Comparison of ENCODE assay signal across 10 mouse cellular contexts in the genomic region with DNA sequence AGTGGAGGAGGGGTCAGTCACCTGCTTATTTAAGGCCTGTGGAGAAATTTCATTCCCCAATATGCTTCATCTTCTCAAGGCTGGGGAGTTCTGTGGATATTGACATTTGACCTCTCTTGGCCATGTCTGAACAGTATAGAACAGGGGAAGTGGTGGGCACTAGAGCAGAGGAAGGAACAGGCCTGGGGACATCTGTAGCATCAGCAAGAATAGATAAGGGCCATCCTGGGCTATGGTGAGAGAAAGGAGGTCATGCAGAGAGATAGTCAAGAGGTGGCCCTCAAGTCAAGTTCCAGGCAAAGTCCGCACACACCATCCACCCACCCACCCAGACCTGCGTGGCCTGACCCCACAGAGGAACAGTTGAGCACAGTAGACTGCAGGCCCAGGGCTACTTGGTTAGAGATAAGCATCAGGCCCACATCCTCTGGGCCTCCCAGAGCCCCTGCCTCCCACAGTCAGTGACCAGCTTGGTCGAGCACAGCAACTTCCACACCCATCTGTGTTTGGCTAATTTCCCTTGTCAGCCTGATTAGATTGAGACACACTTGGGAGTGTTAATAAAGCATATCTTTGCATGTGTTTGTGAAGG. TPM values are rescaled to one million over a fixed set of nuclear protein-coding genes. Genes with fewer than 3 reads are reported as not detected.
DNase-seq lines count a peak whose midpoint lies in the region; ATAC-seq lines count a peak whose summit lies in the region.
"Had no signal": no experiment of that assay in that cellular context is flagged by ENCODE, and none has a peak within 500 bp of the region (broad histone marks: within the 10 kb centered on the region; RNA-seq: fewer than 3 reads in every experiment).

No protein-coding gene starts in this region.

- H3K27me3 ChIP-seq in kidney, embryonic 15.5 days, result no peaks in the 10 kb centered on the region
- H3K27me3 ChIP-seq: limb, embryonic 15.5 days had no signal

- peak; percentile 22; the same call in 1 of the 2 replicates for ATAC-seq in kidney, embryonic 15.5 days (replicated peaks; ENCODE audit: low FRiP score)
- peak; percentile 72 for ATAC-seq in megakaryocyte, adult 5-6 weeks (ENCODE audit: poor library complexity, severe bottlenecking)

- H3K9me3 ChIP-seq in kidney, embryonic 15.5 days (replicated peaks), result no peaks in the 10 kb centered on the region
- H3K9me3 ChIP-seq: limb, embryonic 15.5 days had no signal

- H3K9ac ChIP-seq in kidney, embryonic 15.5 days, result no peak overlapping the region
- H3K9ac ChIP-seq: limb, embryonic 15.5 days had no signal

- peaks cover 64% of the 10 kb centered on the region for H3K4me1 ChIP-seq in kidney, embryonic 15.5 days

- no peak overlapping the region for H3K4me3 ChIP-seq in kidney, embryonic 15.5 days (replicated peaks)
- H3K4me3 ChIP-seq: limb, embryonic 15.5 days had no signal

- H3K4me2 ChIP-seq in kidney, embryonic 15.5 days, result no peak overlapping the region

- peaks cover 39% of the 10 kb centered on the region for H3K36me3 ChIP-seq in kidney, embryonic 15.5 days

- no peak for DNase-seq in kidney, postnatal 25 days
- peak; percentile 48 to 53 for DNase-seq in cerebellum, postnatal 25 days
- peak; percentile 43 for DNase-seq in heart, adult 8-10 months (ENCODE audit: low spot score)
- DNase-seq in frontal cortex, postnatal 36 days (ENCODE audit: low spot score in 2 of 2), result no peak
- no peak for DNase-seq in adrenal gland, postnatal 14 days
- no peak for DNase-seq in layer of hippocampus, postnatal 10 days (ENCODE audit: low spot score in 2 of 2)

- 42% methylated on average over 3 of the region's 3 CpGs for WGBS in kidney, embryonic 15.5 days

- H3K27ac ChIP-seq in kidney, embryonic 15.5 days, result peak overlapping the region; percentile 34

RNA-seq across cellular contexts. Expression of a gene that starts 7.5 kb away (rescaled TPM):
- 220 and 231 TPM in 2 replicates for polyA plus RNA-seq in kidney, embryonic 15.5 days (2015; fragmentation: Nextera tagmentation; extraction: Ambion mirVana)
- total RNA-seq in heart, adult 8-10 months (2022), result 10 to 100 TPM; 56.7 to 61.6 (median 58.2) TPM
- total RNA-seq in megakaryocyte, adult 5-6 weeks (2015), result 32.8 and 32.9 TPM in 2 replicates
- total RNA-seq in megakaryocyte, adult 5-6 weeks (2017), result 77.9 and 83.6 TPM in 2 replicates
- total RNA-seq in adrenal gland, postnatal 14 days (2021), result 329 and 361 TPM in 2 replicates
- total RNA-seq in layer of hippocampus, postnatal 10 days (2021), result 100 to 1,000 TPM; 262 to 270 TPM

RNA-seq across cellular contexts. Expression of a gene that starts 26.7 kb away (rescaled TPM):
- polyA plus RNA-seq in kidney, embryonic 15.5 days (2015; fragmentation: Nextera tagmentation; extraction: Ambion mirVana), result 1.5 and 1.8 TPM in 2 replicates
- not detected for total RNA-seq in heart, adult 8-10 months (2022)
- not detected in 2 replicates for total RNA-seq in megakaryocyte, adult 5-6 weeks (2015)
- total RNA-seq in megakaryocyte, adult 5-6 weeks (2017), result 0.22 TPM in 1 of 2 replicates, not detected in the other
- total RNA-seq in adrenal gland, postnatal 14 days (2021), result 0.15 TPM in 1 of 2 replicates, not detected in the other
- 1 to 10 TPM; 4.6 to 4.9 TPM for total RNA-seq in layer of hippocampus, postnatal 10 days (2021)

RNA-seq across cellular contexts. Expression of a gene that starts 59.2 kb away (rescaled TPM):
- 0.04 TPM in 1 of 2 replicates, not detected in the other for polyA plus RNA-seq in kidney, embryonic 15.5 days (2015; fragmentation: Nextera tagmentation; extraction: Ambion mirVana)
- total RNA-seq in heart, adult 8-10 months (2022), result under 1 TPM in 1 of 4 experiments, not detected in 3; 0.09 TPM
- 0.07 TPM in 2 replicates for total RNA-seq in megakaryocyte, adult 5-6 weeks (2015)
- total RNA-seq in megakaryocyte, adult 5-6 weeks (2017), result 0.33 and 0.53 TPM in 2 replicates
- total RNA-seq in adrenal gland, postnatal 14 days (2021), result 3.0 and 3.4 TPM in 2 replicates
- total RNA-seq in layer of hippocampus, postnatal 10 days (2021), result under 1 TPM; 0.09 to 0.16 TPM
- total RNA-seq: gastrocnemius, adult 18-20 months had no signal

Comparison
In these comparisons a context has a peak if more than half of its experiments do, and no peak if none do; other contexts are left out.
1. DNase-seq: peak in cerebellum, postnatal 25 days (2 of 2) and heart, adult 8-10 months (single experiment); none in kidney, postnatal 25 days (0 of 2), frontal cortex, postnatal 36 days (0 of 2), adrenal gland, postnatal 14 days (single experiment) and layer of hippocampus, postnatal 10 days (0 of 2).